Mouse (Mus musculus): ENCODE data around the gene Bsg. TPM values are rescaled to one million over a fixed set of nuclear protein-coding genes. Genes with fewer than 3 reads are reported as not detected.
A peak's percentile ranks its signal among the peaks of the same experiment; 100 is the strongest.

Bsg gene
- polyA plus RNA-seq, 1 experiment from 2014 or later: 937 TPM

DNA sequence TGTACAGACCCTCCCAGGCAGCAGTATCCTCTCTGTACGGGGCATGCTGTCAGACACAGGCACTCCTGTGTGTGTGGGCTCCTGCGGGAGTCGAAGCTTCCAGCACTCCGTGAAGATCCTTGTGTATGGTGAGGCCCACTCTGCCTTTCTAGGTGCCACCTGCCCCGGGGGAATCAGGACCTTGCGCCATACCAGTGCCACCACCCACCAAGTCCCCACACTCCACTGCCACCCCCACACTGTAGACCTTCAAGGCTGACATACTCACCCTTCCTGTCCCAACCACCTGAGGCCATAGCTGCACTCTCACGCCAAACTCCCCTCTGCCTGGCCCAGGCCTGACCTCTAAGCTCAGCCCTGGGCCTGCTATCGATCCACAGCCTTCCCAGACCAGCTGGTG, 39.2 kb upstream of the Bsg start:
- H3K4me3 ChIP-seq (ENCODE audit: low read depth, low read length): no peak overlapping the region
- no peak for ATAC-seq

DNA sequence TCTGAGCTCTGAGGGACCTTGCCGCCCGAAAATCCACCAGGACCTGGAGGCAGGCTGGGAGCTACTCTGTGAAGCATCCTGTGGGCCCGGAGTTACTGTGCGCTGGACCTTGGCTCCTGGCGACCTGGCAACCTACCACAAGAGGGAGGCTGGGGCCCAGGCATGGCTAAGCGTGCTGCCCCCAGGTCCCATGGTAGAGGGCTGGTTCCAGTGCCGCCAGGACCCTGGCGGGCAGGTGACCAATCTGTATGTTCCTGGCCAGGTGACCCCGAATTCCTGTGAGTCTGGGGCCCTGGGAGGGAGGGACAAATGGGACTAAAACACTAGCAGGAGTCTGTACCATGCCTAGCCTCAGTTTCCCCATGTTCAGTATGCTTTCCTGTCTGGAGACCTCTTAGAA, 37.8 kb upstream of the Bsg start:
- TF ChIP-seq CTCF (IDR thresholded peaks at IDR 0.05; ENCODE audit: low read depth): no peak
- Histone ChIP-seq H3K27ac (ENCODE audit: low read depth, low read length) (no peak overlapping the region), H3K4me1 (replicated peaks; ENCODE audit: control insufficient read depth, insufficient read depth, low read length) (peaks cover 7% of the 10 kb centered on the region; the same call in 1 of the 2 replicates), H3K9me3 (ENCODE audit: control insufficient read depth) (no peaks in the 10 kb centered on the region), H3K4me2 (replicated peaks; ENCODE audit: low read depth) (no peak overlapping the region), H3K36me3 (ENCODE audit: control insufficient read depth, insufficient read depth) (no peaks in the 10 kb centered on the region), H3K9ac (ENCODE audit: low read depth, low read length) (no peak overlapping the region), H3K4me3 (ENCODE audit: low read depth, low read length) (no peak overlapping the region), H3K27me3 (replicated peaks; ENCODE audit: control insufficient read depth, insufficient read depth, low read length) (no peaks in the 10 kb centered on the region)
- ATAC-seq: no peak
- 68% methylated on average over 9 of the region's 9 CpGs for WGBS

More for the DNA sequence above, 39.2 kb upstream of the Bsg start:
- Histone ChIP-seq H3K27me3 (replicated peaks; ENCODE audit: control insufficient read depth, insufficient read depth, low read length) (no peaks in the 10 kb centered on the region), H3K9ac (ENCODE audit: low read depth, low read length) (no peak overlapping the region), H3K36me3 (ENCODE audit: control insufficient read depth, insufficient read depth) (no peaks in the 10 kb centered on the region), H3K4me1 (replicated peaks; ENCODE audit: control insufficient read depth, insufficient read depth, low read length) (peaks cover 1% of the 10 kb centered on the region; the same call in 1 of the 2 replicates), H3K4me2 (replicated peaks; ENCODE audit: low read depth) (no peak overlapping the region), H3K27ac (ENCODE audit: low read depth, low read length) (no peak overlapping the region), H3K9me3 (ENCODE audit: control insufficient read depth) (no peaks in the 10 kb centered on the region)
- no peak for TF ChIP-seq CTCF (IDR thresholded peaks at IDR 0.05; ENCODE audit: low read depth)
- 86% methylated on average over 8 of the region's 8 CpGs for WGBS

DNA sequence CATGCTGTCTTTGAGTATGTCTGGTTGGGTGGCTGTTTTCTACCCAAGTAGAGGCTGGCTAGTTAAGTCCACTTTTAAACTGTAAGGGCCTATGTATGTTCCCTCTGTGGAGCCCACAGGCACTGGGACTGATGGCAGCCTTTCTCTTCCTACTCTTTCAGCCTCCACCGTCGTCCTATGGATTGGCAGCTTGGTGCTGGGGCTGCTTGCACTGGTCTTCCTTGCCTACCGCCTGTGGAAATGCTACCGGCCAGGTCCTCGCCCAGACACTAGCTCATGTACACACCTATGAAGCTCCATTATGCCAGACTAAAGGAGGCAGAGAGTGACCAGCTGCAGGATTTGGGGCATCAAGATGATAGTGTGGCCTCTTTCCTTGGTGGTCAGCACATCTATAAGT, 36.2 kb upstream of the Bsg start:
- no peaks in the 10 kb centered on the region for H3K36me3 ChIP-seq (ENCODE audit: control insufficient read depth, insufficient read depth)
- peaks cover 7% of the 10 kb centered on the region; the same call in 1 of the 2 replicates for H3K4me1 ChIP-seq (replicated peaks; ENCODE audit: control insufficient read depth, insufficient read depth, low read length)
- 81% methylated on average over 5 of the region's 5 CpGs for WGBS
- no peak overlapping the region for H3K9ac ChIP-seq (ENCODE audit: low read depth, low read length)
- no peak overlapping the region for H3K27ac ChIP-seq (ENCODE audit: low read depth, low read length)
- H3K4me3 ChIP-seq (ENCODE audit: low read depth, low read length): no peak overlapping the region
- H3K4me2 ChIP-seq (replicated peaks; ENCODE audit: low read depth): no peak overlapping the region
- H3K27me3 ChIP-seq (replicated peaks; ENCODE audit: control insufficient read depth, insufficient read depth, low read length): no peaks in the 10 kb centered on the region
- H3K9me3 ChIP-seq (ENCODE audit: control insufficient read depth): no peaks in the 10 kb centered on the region
- ATAC-seq: no peak
- no peak for TF ChIP-seq CTCF (IDR thresholded peaks at IDR 0.05; ENCODE audit: low read depth)

DNA sequence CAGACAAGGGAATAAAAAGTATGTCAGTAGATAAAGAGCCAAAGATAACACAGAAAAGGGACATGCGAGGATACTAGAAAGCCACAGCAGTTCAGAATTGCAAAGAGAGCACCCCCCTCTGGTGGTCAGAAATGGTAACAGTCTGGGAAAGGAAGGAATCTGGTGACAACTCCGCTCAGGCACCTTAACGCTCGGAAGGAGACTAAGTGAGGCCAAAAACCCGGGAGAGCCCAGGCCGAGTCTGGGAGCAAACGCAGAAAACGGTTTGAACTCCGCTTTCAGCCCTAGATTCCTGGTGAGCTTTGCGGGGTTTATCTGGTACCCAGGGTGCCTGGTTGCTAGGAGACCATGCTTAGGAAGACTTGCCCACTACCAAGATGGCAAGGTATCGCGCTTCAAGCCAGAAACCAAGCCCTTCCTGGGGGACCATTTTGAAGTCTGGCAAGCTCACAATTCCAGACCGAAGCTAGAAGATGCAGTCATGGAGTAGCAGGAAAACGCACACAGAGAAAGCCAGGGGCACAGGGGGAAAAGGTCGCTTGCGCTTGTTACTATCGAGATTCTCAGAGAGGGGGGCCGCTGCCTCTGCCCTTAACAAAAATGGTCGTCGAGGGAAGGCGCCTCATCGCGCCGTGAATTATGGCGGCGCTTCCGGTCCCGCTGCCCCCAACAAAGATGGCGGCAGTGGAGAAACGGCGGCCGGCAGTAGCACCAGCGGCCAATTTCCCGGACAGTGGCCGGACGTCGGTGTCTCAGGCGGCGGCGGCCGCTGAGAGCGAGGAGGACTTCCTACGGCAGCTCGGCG, 35.3 kb upstream of the Bsg start, which contains the start of gene Tpgs1:
Tpgs1 (plus strand) TSS at position 599 of the 805 bp plus-strand sequence.
- TF ChIP-seq CTCF (IDR thresholded peaks at IDR 0.05; ENCODE audit: low read depth): peak; percentile 93
- H3K4me1 ChIP-seq (replicated peaks; ENCODE audit: control insufficient read depth, insufficient read depth, low read length): peaks cover 7% of the 10 kb centered on the region; the same call in 1 of the 2 replicates
- no peaks in the 10 kb centered on the region for H3K36me3 ChIP-seq (ENCODE audit: control insufficient read depth, insufficient read depth)
- H3K9ac ChIP-seq (ENCODE audit: low read depth, low read length): peak within 1 kb of the TSS; percentile 59
- H3K27ac ChIP-seq (ENCODE audit: low read depth, low read length): peak within 1 kb of the TSS; percentile 87
- under 1% methylated on average over 45 of the region's 45 CpGs for WGBS
- peak; percentile 80 for ATAC-seq
- H3K27me3 ChIP-seq (replicated peaks; ENCODE audit: control insufficient read depth, insufficient read depth, low read length): no peaks in the 10 kb centered on the region
- H3K9me3 ChIP-seq (ENCODE audit: control insufficient read depth): no peaks in the 10 kb centered on the region
- peak within 1 kb of the TSS; percentile 77 for H3K4me2 ChIP-seq (replicated peaks; ENCODE audit: low read depth)
- peak within 1 kb of the TSS; percentile 98 for H3K4me3 ChIP-seq (ENCODE audit: low read depth, low read length)

DNA sequence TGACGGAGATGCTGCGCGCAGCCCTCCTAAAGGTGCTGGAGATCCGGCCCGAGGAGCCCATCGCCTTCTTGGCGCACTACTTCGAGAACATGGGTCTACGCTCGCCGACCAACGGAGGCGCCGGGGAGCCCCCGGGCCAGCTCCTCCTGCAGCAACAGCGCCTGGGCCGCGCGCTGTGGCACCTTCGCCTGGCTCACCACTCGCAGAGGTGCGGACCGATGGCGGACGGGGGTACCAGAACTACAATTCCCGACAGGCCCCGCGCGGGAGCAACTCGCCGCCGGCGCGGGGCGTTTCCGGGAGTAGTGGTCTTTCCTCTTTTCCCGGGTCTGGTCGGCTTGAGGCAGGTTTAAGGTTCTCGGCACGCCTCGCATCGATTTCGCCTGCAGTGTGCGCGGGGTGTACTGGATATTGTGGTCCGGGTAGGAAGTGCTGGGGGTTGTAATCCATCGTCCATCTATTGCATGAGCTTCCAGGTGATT, 34.7 kb upstream of the Bsg start:
- Histone ChIP-seq H3K27me3 (replicated peaks; ENCODE audit: control insufficient read depth, insufficient read depth, low read length) (no peaks in the 10 kb centered on the region), H3K27ac (ENCODE audit: low read depth, low read length) (peak overlapping the region; percentile 87), H3K4me3 (ENCODE audit: low read depth, low read length) (peak overlapping the region; percentile 98), H3K4me2 (replicated peaks; ENCODE audit: low read depth) (peak overlapping the region; percentile 77), H3K9me3 (ENCODE audit: control insufficient read depth) (no peaks in the 10 kb centered on the region), H3K9ac (ENCODE audit: low read depth, low read length) (peak overlapping the region; percentile 59), H3K36me3 (ENCODE audit: control insufficient read depth, insufficient read depth) (no peaks in the 10 kb centered on the region), H3K4me1 (replicated peaks; ENCODE audit: control insufficient read depth, insufficient read depth, low read length) (peaks cover 7% of the 10 kb centered on the region; the same call in 1 of the 2 replicates)
- no peak for TF ChIP-seq CTCF (IDR thresholded peaks at IDR 0.05; ENCODE audit: low read depth)
- WGBS: 0% methylated on average over 47 of the region's 47 CpGs
- peak; percentile 23 for ATAC-seq

DNA sequence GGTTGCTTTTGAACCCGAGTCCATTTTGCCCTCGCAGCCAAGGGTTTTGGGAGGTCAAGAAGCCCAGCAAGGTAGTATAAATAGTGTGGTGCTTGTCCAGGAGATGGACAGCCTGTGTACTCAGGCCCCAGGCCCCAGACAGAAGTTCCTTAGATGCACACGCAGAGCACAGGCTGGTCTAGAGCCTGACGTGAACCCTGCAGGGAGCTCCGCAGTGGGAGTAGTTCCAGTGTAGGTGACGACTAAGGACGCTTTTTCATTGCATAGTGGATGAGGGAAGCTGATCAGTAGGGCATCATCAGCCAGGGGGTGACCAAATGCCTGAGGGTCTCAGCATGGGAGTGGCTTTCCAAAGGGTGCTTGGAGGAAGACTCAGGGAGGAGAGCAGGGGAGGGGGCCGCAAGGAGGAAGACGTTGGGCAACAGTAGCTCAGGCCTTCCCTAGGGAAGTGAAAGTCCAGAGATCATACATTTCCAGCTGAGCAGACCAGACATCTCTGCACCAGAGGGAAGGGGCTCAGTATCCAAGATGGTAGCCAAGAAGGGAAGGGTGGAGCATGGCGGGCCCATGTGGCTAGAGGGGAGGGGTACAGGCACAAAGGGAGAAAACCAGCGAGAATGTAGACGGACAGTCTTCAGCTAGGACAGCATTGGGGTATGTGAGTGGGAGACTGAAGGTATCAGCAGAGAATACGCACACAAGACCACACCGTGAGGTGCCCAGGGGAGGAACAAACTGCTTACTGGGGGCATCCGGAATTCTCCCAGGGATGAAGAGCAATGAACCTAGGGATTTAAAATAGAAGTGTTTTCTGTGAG, 34.0 kb upstream of the Bsg start:
- Histone ChIP-seq H3K4me1 (replicated peaks; ENCODE audit: control insufficient read depth, insufficient read depth, low read length) (peaks cover 7% of the 10 kb centered on the region; the same call in 1 of the 2 replicates), H3K4me2 (replicated peaks; ENCODE audit: low read depth) (peak overlapping the region; percentile 77), H3K9me3 (ENCODE audit: control insufficient read depth) (no peaks in the 10 kb centered on the region), H3K9ac (ENCODE audit: low read depth, low read length) (peak overlapping the region; percentile 59), H3K27ac (ENCODE audit: low read depth, low read length) (no peak overlapping the region), H3K36me3 (ENCODE audit: control insufficient read depth, insufficient read depth) (no peaks in the 10 kb centered on the region), H3K4me3 (ENCODE audit: low read depth, low read length) (peak overlapping the region; percentile 98), H3K27me3 (replicated peaks; ENCODE audit: control insufficient read depth, insufficient read depth, low read length) (no peaks in the 10 kb centered on the region)
- peak; percentile 11 for ATAC-seq
- WGBS: 29% methylated on average over 15 of the region's 15 CpGs
- TF ChIP-seq CTCF (IDR thresholded peaks at IDR 0.05; ENCODE audit: low read depth): no peak

Measured in intestine, postnatal 0 days (tissue).